Mouse (Mus musculus): ENCODE measurements at regions not wholly inside any gene's neighbourhood (a gene's known extent, or its start where the extent isn't known, plus 50 kb on each side); places are given as distances from the start of the nearest gene placed in this dataset.

- DNase-seq: no peak
Measured at GRCm38 (mm10) chr7:64058282-64058872, 95.3 kb upstream of the Trpm1 start.

DNA sequence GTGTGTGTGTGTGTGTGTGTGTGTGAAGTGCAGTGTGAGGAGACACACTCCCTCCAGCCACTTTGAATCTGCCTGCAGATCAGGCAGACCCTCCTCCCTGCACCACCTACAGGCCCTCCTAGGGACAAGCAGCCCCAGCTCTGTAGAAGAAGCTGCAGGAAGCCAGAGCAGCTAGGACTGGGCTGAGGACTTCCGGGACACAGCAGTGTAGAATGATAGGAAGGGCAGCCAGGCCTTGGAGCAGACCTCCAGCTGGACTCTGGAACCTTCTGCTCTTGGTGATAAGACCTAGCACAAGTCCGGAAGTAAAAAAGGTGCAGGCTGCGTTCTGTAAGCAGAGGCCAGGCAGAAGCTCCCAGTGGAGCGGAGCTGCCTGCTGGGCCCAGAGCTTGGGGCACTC lies 95.8 kb upstream of the Trpm1 start:
- no peak for DNase-seq

GRCm38 (mm10) chr7:64056498-64056897 lies 97.1 kb upstream of the Trpm1 start:
- no peak for DNase-seq

DNA sequence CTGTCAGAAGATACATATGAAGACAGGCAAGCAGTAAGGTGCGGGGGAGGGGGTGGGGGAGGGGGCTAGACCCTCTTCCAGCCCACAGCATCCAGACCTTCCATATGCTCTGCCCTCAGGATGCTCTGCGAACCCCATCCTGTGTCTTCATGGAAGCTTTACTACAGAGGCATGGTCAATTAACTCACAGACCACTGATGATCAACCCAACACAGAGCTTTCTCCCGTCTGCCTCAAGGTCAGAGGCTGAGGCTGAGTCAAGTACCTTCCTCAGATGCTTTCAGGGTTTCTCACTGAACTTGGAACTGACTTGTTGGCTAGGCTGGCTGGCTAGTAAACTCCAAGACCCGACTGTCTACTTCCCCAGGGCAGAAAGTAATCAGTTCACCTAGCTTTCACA lies 98.6 kb upstream of the Trpm1 start:
- DNase-seq: no peak

DNA sequence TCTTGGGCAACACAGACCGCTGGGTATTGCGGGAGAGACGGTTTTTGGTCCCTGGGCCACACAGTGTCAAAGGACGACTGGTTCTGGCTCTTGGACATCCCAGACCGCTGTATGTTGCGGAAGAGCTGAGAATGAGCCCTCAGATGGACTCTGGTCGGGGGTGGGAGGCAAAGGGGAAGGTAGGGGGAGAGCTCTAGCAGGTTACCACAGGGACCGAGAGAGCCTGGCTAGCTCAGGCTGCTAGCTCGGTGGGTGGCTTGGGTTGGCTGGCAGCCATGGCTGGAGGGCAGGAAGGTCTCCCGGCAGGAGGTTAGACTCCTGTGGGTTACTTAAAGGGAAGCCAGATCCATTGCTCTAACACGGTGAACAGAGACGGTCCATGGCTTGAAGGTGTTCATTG lies 99.9 kb upstream of the Trpm1 start:
- DNase-seq: no peak

- DNase-seq: peak; percentile 39 to 55
Measured at GRCm38 (mm10) chr7:64052400-64052799, 101.2 kb upstream of the Trpm1 start.

DNA sequence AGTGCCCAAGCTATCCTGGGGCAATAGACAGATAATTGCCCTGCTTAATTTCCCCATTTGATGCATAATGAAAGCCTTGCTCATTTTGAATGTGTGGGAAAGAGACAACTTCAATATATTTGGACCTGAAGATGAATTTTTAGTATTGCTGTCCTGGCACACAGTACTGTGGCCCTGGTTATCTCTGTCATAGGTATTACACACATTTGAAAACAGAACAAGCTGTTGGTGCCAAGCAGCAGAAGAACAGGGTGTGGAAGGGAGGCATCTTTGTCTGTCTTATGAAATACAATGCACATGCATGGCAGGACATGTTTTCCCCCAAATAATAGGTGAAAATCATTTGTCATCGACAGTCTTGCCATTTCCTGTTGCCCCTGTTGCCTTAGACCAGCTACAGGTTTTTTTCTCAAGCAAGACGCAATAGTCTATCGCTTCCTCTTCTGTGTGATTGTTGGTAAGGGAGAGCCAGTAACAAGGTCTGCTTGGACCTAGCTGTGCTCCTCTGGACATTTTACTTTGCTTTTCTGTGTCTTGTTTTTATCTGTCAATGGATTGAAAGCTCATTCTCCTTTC lies 102.7 kb upstream of the Trpm1 start:
- DNase-seq: no peak

DNA sequence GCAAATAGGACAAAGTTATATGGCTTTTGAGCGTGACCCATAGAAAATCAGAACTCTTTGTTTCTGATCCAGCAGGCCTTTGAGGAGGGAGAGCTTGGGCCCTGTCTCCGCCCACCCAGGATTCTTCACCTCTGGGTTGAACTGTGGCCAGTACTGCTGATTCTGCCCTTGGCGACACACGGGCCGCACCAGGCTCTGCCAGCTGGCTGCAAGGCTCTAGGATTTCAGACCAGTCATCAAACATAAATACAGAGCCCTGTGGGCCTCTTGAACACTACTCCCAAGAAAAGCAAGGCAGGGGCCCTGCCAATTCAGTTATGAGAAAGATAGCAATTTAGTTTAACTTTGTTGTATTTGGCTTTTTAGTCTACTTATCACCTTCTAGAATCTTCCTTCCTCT lies 103.4 kb upstream of the Trpm1 start:
- DNase-seq: no peak

GRCm38 (mm10) chr7:64049183-64049965 lies 104.3 kb upstream of the Trpm1 start:
- no peak for DNase-seq

DNA sequence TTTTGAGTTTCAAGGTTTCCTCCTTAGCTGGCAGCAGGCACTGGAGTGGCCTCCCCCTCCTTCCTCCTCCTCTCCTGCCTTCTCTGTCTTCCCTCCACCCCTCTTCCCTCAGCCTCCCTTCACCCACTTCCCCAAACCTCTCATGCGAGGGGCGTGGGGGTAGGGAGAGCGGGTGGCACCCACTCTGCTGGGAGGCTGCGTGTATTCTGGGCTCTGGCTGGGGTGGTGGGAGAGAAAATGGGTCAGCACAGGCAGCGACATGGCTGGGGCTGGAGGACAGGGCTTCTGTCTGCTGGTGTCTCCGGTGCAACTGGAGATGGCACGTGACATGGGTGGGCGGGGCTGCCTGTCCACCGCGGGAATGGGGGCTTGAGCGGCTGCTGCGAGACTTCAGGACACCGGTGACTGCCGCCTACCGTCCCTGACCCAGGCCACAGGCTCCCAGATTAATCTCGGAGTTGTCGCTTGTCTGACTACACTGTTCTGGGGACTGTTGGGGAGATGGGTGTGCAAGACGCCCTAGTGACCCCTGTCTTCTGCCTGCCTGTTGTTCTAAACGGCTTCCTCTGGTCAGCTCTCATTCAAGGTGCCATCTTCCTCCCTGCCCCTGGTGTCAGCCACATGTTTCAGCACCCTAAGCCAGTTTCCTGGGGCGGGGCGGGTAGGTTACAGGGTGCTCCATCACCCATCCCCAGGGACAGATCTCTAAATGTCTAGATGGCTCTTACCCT lies 105.0 kb upstream of the Trpm1 start:
- DNase-seq: no peak

- no peak for DNase-seq
Measured at GRCm38 (mm10) chr7:64047831-64048230, 105.8 kb upstream of the Trpm1 start.

DNA sequence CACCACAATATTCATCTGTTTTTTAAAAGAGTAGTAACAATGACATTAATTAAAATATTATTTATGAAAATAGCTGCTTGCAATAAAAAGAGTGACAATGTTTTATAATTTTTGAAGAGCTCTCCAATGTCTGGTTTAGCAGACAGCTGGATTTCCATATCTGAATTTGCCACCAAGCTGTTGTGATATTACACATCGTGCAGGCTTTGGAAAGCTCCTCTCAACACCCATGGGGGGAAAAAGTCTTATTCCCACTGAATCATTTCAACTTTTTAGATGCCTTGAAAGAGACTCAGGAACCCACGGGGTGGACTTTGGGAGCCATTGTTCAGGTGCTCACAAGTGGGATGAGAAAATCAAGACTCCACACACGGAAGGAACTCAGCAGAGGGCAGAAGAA lies 106.6 kb upstream of the Klf13 start:
- no peak for DNase-seq

DNA sequence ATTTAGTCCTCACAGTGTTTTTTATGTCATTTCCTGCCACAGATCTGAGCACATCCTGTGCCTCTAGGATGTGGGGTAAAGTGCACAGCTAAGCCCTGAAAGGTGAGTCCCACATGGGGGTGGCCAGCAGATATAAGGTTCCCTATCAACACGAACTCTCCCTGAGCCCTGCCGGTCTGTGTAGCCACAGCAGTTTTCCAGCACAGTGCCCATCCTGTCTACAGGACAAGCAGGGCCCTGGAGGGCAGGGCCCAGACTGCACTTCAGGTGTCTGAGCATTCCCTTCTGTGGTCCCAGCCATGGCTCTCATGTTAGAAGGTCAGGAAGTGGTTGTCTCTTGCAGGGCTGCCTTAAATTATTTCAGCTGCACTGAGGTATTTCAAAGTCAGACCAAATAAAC lies 104.3 kb upstream of the Klf13 start:
- DNase-seq: no peak

DNA sequence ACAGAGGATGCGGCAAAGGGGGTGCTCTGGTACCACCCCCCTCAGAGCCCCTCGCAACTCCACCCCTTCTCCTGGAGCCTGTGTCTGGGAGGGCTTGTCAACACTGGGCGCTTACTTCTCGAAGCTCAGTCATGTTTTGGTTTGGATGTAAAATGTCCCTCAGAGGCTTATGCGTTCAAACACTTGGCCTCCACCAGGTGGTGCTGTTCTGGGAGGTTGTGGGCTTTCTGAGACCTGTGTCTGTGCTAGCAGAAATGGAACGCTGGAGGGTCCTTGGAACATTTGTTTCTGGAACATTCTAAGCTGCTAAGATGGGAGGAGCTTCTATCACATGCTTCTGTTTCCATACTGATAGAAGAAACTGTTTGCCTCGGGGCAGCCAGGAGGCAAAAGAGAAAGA lies 102.6 kb upstream of the Klf13 start:
- no peak for DNase-seq

DNA sequence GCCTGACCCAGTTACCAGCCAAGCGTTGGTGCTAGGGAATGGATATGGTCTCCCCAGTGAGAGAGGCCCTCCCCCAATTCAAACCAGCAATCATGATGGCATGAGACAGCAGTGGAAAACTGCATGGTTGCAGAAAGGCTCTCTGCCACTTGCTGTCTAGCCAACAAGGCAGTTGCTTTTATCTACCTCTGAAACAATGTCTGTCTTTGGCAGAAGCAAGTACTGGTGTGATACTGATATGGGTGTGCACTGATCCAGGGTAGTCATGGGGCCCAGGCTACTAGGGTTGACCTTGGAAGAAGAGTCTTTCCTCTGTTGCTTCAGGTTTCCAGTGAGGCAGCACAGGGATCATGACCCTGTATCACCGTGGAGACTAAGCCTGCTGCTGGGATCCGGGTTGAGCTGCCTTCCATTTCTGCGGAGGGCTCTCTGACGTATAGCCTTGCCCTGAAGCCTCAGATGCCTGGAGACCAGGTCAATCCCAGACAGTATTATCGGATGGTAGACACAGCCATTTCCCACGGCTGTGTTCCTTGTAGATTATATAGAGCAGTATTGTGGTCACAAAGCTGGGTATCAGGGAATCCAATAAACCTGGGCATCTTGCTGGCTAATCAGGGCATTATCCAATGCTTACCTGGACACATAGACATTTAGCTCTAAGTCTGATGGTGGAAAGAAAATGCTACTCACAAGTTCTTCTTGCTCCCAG lies 101.5 kb upstream of the Klf13 start:
- DNase-seq: no peak

- no peak for DNase-seq
Measured at GRCm38 (mm10) chr7:64037701-64038231, 99.1 kb upstream of the Klf13 start.

- DNase-seq: no peak
Measured at GRCm38 (mm10) chr7:64036154-64036553, 97.4 kb upstream of the Klf13 start.

DNA sequence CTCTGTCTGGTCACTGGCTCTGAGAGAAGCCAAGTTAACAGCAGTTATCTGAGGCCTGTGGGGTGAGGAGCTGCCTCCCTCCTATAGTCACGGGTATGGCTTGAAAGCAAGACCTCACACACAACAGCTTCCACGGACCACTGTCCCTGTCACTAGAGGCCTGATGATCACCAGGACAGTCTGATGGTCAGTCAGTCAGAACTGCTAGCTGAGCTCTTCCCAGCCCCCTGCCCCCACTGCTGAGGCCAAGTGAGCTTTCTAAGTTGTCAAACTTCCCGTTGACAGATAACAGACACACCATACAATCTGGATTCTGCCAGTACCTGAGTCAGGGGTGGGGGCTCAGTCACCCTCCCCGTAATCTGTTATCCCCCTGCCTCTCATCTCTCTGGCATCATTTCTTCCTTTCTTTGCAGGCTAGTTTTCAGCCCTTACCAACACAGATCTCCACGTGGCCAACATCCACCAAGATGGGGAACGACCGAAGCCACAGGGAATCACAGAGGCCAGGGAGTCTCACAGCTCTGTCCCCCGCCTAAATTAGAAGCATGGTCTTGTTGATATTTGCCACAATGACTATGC lies 96.4 kb upstream of the Klf13 start:
- DNase-seq: no peak

DNA sequence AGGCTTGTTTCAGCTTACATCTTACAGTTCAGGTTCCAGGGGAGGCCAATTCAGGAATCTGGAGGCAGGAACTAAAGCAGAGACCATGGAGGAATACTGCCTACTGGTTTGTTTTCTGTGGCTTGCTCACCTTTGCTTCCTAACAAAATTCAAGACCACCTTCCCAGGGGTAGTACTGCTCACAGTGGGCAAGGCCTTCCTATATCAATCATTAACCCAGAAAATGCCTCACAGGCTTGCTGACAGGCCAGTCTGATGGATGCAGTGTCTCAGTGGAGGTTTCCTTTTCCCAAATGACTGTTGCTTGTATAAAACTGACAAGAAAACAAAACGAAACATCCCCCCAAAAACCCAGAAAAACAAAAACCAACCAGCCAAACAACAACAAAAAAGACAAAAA lies 95.8 kb upstream of the Klf13 start:
- no peak for DNase-seq

DNA sequence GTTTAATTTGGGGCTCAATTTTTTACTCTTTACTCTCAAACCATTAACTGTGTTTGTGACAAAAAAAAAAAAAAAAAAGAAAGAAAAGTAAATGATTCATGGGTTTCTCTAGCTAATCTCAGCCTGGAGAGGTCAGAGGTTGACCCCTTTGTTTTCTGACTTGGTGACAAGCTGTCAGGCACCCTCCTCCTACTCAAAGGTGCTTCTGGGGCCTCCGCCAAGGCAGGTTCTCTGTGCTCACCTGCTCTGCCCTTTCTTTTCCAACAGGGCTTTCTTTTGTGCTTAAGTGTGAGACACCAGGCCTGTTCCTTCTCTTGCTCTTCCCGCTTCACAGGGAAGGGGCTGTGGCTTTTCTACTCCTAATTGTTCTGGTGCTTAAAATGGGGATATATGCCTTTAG lies 94.7 kb upstream of the Klf13 start:
- no peak for DNase-seq

GRCm38 (mm10) chr7:64032921-64033354 lies 94.2 kb upstream of the Klf13 start:
- no peak for DNase-seq

DNA sequence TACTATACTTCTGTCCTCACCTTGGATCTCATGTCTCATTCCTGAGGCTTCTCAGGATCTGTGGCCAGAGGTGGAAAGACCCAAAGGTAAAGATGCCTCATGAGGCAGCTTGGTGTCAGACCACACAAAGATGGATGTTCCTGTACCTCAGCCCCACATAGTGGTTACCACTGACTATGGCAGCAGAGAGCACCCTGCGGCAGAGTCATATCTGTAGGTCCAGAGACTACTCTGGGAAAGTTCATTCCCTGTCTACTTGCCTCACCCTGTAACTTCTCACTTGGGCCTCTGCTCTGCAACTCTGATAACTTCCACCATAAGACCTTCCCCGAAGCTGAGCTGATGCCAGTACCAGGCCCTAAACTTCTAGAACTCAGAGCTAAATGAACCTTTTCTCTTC lies 91.9 kb upstream of the Klf13 start:
- no peak for DNase-seq

Measured in kidney, adult 8-10 months (tissue).